Mouse (Mus musculus): ENCODE measurements at regions not wholly inside any gene's neighbourhood (a gene's known extent, or its start where the extent isn't known, plus 50 kb on each side); places are given as distances from the start of the nearest gene placed in this dataset.

DNA sequence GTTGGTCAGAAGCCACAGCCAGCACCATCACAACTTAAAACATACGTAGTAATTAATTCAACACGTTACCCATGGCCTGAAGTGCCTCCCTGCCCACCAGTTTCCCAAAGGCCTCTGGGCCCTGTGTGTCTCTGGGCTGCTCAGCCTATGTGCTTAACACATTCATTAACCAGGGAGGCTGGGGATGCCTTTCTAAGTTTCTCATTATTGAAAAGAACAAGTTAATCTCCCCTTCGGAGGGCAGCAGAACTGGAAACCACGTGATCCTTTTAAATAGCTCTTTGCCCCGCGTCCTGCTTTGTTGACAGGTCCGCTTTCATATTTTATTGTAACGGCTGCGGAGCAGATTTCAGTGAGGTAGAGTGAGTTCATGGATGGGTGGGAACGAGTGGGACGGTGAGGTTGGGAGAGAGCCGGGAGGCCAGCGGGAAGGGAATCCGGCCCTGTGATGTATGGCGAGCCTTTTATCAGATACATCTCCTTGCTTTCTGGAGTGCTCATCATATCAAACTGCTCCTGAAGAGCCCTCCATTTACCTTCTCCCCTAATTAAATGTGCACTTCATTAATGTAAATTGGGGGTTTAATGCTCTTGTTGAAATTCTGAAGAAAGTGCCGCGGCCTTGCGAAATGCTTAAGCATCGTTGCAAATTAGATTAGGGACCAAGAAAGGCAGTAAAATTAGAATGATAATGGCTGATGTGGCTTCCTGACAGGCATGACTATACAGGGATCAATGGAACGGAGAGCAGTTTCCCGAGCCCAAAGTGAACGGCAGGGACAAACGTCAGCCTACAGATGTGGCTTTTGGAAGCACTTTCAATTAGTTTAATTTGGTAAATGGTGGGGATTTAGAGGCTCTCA lies 127.0 kb downstream of the Nkx6-1 start:
- Histone ChIP-seq H3K27me3 (ENCODE audit: insufficient read depth, low read length) (peaks cover 81% of the 10 kb centered on the region), H3K9me3 (ENCODE audit: low read length) (no peaks in the 10 kb centered on the region), H3K9ac (replicated peaks; ENCODE audit: low read length) (no peak overlapping the region), H3K4me3 (ENCODE audit: low read length) (peak overlapping the region; percentile 3; the same call in 1 of the 2 replicates), H3K27ac (no peak overlapping the region), H3K4me2 (ENCODE audit: low read depth, low read length) (peak overlapping the region; percentile 36), H3K36me3 (ENCODE audit: insufficient read depth, low read length) (no peaks in the 10 kb centered on the region), H3K4me1 (ENCODE audit: insufficient read depth, low read length) (no peaks in the 10 kb centered on the region)
- DNase-seq (ENCODE audit: low spot score) (no peak), ATAC-seq (no peak)
- TF ChIP-seq CTCF (IDR thresholded peaks at IDR 0.05; ENCODE audit: low read depth) = no peak
- WGBS = 5% methylated on average over 23 of the region's 23 CpGs

DNA sequence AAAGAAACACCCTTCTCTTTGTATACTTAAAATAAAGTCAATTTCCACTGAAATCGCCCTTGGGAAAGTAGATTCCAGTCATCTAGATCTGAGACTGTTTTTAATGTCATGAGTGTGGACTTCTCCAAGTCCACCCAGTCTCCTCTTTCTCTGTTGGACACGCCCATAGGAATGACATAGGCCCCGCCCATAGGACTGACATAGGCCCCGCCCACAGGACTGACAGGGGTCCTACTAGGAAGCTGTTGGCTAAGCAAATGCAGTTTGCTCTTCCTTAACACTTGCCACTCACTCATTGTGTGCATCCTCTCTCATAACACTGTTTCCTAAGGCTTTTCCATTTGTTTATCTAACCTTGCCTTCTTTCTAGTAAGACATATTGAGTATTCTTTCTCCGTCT lies 129.3 kb downstream of the Nkx6-1 start:
- WGBS = 61% methylated on average over 5 of the region's 5 CpGs
- Histone ChIP-seq H3K9me3 (ENCODE audit: low read length) (no peaks in the 10 kb centered on the region), H3K36me3 (ENCODE audit: insufficient read depth, low read length) (no peaks in the 10 kb centered on the region), H3K4me1 (ENCODE audit: insufficient read depth, low read length) (no peaks in the 10 kb centered on the region), H3K9ac (replicated peaks; ENCODE audit: low read length) (no peak overlapping the region), H3K4me2 (ENCODE audit: low read depth, low read length) (no peak overlapping the region), H3K4me3 (ENCODE audit: low read length) (no peak overlapping the region), H3K27me3 (ENCODE audit: insufficient read depth, low read length) (peaks cover 73% of the 10 kb centered on the region), H3K27ac (no peak overlapping the region)
- ATAC-seq (no peak), DNase-seq (ENCODE audit: low spot score) (no peak)
- no peak for TF ChIP-seq CTCF (IDR thresholded peaks at IDR 0.05; ENCODE audit: low read depth)

DNA sequence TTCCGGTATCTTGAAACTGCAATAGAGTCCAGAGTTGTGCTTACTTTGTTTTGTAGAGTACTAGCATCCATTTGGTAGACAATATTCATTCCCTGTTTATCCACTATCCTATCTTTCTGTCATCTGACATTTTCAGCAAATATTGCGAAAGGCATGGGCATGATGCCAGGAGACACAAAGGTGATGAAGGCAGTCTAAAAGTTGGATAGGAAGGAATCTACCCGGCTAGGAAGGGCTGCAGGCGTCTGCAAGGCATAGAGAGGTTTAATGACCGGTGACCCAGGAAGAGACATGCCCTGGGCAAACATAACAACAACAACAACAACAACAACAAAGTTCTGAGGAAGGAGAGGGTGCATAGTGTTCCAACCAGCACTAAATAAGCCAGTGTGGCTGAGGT lies 139.4 kb downstream of the Nkx6-1 start:
- no peak for DNase-seq (ENCODE audit: low spot score)
- no peaks in the 10 kb centered on the region for H3K36me3 ChIP-seq (ENCODE audit: insufficient read depth, low read length)
- peaks cover 4% of the 10 kb centered on the region; the same call in 1 of the 2 replicates for H3K4me1 ChIP-seq (ENCODE audit: insufficient read depth, low read length)
- no peak overlapping the region for H3K27ac ChIP-seq
- H3K4me3 ChIP-seq (ENCODE audit: low read length) = no peak overlapping the region
- H3K9ac ChIP-seq (replicated peaks; ENCODE audit: low read length) = no peak overlapping the region
- WGBS = 50% methylated on average over 5 of the region's 5 CpGs
- H3K27me3 ChIP-seq (ENCODE audit: insufficient read depth, low read length) = peaks cover 80% of the 10 kb centered on the region
- no peaks in the 10 kb centered on the region for H3K9me3 ChIP-seq (ENCODE audit: low read length)
- ATAC-seq = no peak
- no peak for TF ChIP-seq CTCF (IDR thresholded peaks at IDR 0.05; ENCODE audit: low read depth)
- no peak overlapping the region for H3K4me2 ChIP-seq (ENCODE audit: low read depth, low read length)

DNA sequence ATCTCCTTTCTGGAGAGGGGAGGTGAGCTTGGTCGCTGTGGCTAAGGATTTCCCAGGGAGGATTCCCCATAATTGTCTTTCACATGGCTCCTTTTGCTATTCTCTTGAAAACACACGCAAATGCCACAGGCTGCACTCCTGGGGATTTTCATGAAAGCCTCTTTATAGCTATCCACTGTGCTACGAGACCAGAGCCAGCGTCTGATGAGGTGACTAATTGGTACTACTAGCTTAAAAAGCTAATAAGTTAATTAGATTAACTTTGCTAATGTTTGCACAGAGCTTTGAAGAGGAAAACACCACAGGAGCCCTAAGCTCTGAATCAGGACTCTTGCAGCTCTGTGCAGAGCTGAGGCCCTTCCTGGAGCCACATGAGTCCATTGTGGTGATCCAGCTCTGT lies 140.1 kb downstream of the Nkx6-1 start:
- DNase-seq (ENCODE audit: low spot score) = peak; percentile 33
- no peak overlapping the region for H3K27ac ChIP-seq
- peaks cover 77% of the 10 kb centered on the region for H3K27me3 ChIP-seq (ENCODE audit: insufficient read depth, low read length)
- H3K9me3 ChIP-seq (ENCODE audit: low read length) = no peaks in the 10 kb centered on the region
- no peak for TF ChIP-seq CTCF (IDR thresholded peaks at IDR 0.05; ENCODE audit: low read depth)
- no peak overlapping the region for H3K4me2 ChIP-seq (ENCODE audit: low read depth, low read length)
- peaks cover 4% of the 10 kb centered on the region; the same call in 1 of the 2 replicates for H3K4me1 ChIP-seq (ENCODE audit: insufficient read depth, low read length)
- WGBS = 9% methylated on average over 4 of the region's 4 CpGs
- 0 out of 2 replicates have a peak, but pooled peaks have one; percentile 43 for ATAC-seq
- no peaks in the 10 kb centered on the region for H3K36me3 ChIP-seq (ENCODE audit: insufficient read depth, low read length)
- H3K9ac ChIP-seq (replicated peaks; ENCODE audit: low read length) = no peak overlapping the region
- H3K4me3 ChIP-seq (ENCODE audit: low read length) = no peak overlapping the region

DNA sequence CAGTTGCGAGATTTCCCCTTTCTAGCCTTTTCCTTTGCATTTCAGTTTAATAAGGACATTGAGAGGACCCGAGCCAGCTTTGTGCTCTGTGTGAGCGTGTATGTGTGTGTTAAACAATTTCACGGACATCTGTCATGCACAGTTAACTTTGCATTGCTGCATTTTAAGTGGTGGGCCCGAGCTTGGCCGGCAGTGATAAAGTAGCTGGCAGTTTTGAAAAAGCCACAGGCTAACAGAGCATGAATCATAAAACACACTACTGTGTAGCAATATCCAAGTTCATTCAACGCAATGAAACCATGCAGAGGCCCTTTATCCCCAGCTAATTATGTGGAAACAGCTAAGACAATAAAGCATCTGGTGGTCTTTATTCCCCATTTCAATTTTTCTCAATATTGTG lies 140.9 kb downstream of the Nkx6-1 start:
- no peak overlapping the region for H3K27ac ChIP-seq
- ATAC-seq = peak; percentile 89
- no peak overlapping the region for H3K4me3 ChIP-seq (ENCODE audit: low read length)
- H3K9ac ChIP-seq (replicated peaks; ENCODE audit: low read length) = no peak overlapping the region
- 14% methylated on average over 7 of the region's 7 CpGs for WGBS
- peak; percentile 55 for DNase-seq (ENCODE audit: low spot score)
- H3K36me3 ChIP-seq (ENCODE audit: insufficient read depth, low read length) = no peaks in the 10 kb centered on the region
- 0 out of 2 replicates have a peak overlapping the region, but pooled peaks have one; percentile 10 for H3K4me2 ChIP-seq (ENCODE audit: low read depth, low read length)
- peaks cover 4% of the 10 kb centered on the region; the same call in 1 of the 2 replicates for H3K4me1 ChIP-seq (ENCODE audit: insufficient read depth, low read length)
- H3K9me3 ChIP-seq (ENCODE audit: low read length) = no peaks in the 10 kb centered on the region
- peaks cover 76% of the 10 kb centered on the region for H3K27me3 ChIP-seq (ENCODE audit: insufficient read depth, low read length)
- no peak for TF ChIP-seq CTCF (IDR thresholded peaks at IDR 0.05; ENCODE audit: low read depth)

DNA sequence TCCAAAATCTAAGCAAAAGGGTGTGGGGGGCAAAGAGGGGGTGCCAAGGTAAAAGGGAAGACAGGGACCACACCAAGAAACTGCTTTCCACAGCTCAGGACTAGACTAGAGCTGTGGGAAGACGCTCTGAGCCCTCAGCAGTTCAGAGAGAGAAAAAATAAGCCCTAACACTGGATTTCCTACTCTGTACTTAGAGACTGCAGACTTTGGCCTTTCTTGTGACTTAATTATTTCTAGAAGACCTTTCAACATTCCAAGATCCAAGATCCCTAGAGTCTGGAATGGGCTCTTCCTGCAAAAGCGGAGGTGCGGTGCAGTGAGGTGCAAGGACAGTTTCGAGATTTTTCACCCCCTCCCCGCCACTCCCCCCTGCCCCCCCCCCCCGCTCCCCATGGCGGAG lies 141.3 kb downstream of the Nkx6-1 start:
- DNase-seq (ENCODE audit: low spot score) (no peak), ATAC-seq (no peak)
- Histone ChIP-seq H3K4me2 (ENCODE audit: low read depth, low read length) (0 out of 2 replicates have a peak overlapping the region, but pooled peaks have one; percentile 10), H3K36me3 (ENCODE audit: insufficient read depth, low read length) (no peaks in the 10 kb centered on the region), H3K27me3 (ENCODE audit: insufficient read depth, low read length) (peaks cover 76% of the 10 kb centered on the region), H3K9ac (replicated peaks; ENCODE audit: low read length) (no peak overlapping the region), H3K27ac (no peak overlapping the region), H3K4me3 (ENCODE audit: low read length) (no peak overlapping the region), H3K4me1 (ENCODE audit: insufficient read depth, low read length) (peaks cover 4% of the 10 kb centered on the region; the same call in 1 of the 2 replicates), H3K9me3 (ENCODE audit: low read length) (no peaks in the 10 kb centered on the region)
- WGBS = 10% methylated on average over 6 of the region's 7 CpGs
- no peak for TF ChIP-seq CTCF (IDR thresholded peaks at IDR 0.05; ENCODE audit: low read depth)

Measured in hindbrain, postnatal 0 days (tissue).